Mouse (Mus musculus) embryonic stem cell, embryonic (primary cell): ENCODE data around the gene Prh1.
"Not testable (repeated sequence)": the region's sequence is repeated elsewhere in the genome, so short reads cannot be mapped to it uniquely, and the experiment has no call there.

Experiments
- CTCF ChIA-PET, 4 experiments: fragments of 300-600 bp in 2 of 4; fragments of 350-600 bp in 2 of 4; sonication (Branson Sonifier 250); formaldehyde crosslinking; loops; one replicate each; lab custom pipeline; 2022; ENCODE audit warnings: inconsistent platforms in 2 of 4; lab: Charles Lee
- POLR2A ChIA-PET, 4 experiments: fragments of 300-600 bp in 2 of 4; fragments of 350-600 bp in 2 of 4; sonication (Branson Sonifier 250); formaldehyde crosslinking; loops; one replicate each; lab custom pipeline; 2022; ENCODE audit warnings: antibody characterized with exemption in 4 of 4, inconsistent platforms in 1 of 4; lab: Charles Lee

Prh1 gene

GRCm38 (mm10) chr6:132569509-132569908 lies at the start of gene Prh1:
Gene Prh1 (plus strand): TSS chr6:132569809.
- POLR2A ChIA-PET, CTCF ChIA-PET: not testable (repeated sequence)

- CTCF ChIA-PET = not testable (repeated sequence)
- POLR2A ChIA-PET = interaction anchor here in 1 of 4 experiments (0.6 kb wide), 1 partner anchor 476 kb away, joined by 3 read pairs; no protein-coding TSS in a partner anchor
Measured at GRCm38 (mm10) chr6:132595613-132596012, 26.0 kb downstream of the Prh1 start, which contains the start of gene Prp2. Gene Prp2 (plus strand): TSS chr6:132595913.
